Mouse (Mus musculus) gastrocnemius, postnatal 10 days (tissue): ENCODE results near the gene Bcl2l2. TPM values are rescaled to one million over a fixed set of nuclear protein-coding genes. Genes with fewer than 3 reads are reported as not detected.

Experiments
- DNase-seq: peaks from one replicate; pipeline ENCODE4 v3.0.0; 2021; ENCODE audit warnings: mixed read lengths
- long read RNA-seq, 2 experiments: library from polyadenylated mRNA; stranded (forward); transcript quantifications; one replicate each; pipeline ENCODE4 v2.0.0; 2021
- total RNA-seq, 2 experiments: library from RNA; stranded (reverse); gene quantifications; 2 replicates each; pipeline ENCODE4 v1.2.3; 2021

The Bcl2l2 gene
- 10 to 100 TPM; 28.2 to 29.3 TPM for total RNA-seq
- long read RNA-seq, experiment 1, partial matches to known transcripts, result 0 of 1 reads
- long read RNA-seq, experiment 1, other reads (novel, unspliced or antisense), result 0 of 1 reads
- long read RNA-seq, experiment 2, result 0 reads

- DNase-seq, result peak; percentile 85
Measured at GRCm38 (mm10) chr14:54883154-54884021, at the start of gene Bcl2l2, which contains the start of gene Gm20521. TSS of gene Bcl2l2 (plus strand) at chr14:54883377. TSS of gene Gm20521 (plus strand) at chr14:54883441.

GRCm38 (mm10) chr14:54843461-54843860 is 39.7 kb upstream of the Bcl2l2 start:
- DNase-seq, result no peak

DNA sequence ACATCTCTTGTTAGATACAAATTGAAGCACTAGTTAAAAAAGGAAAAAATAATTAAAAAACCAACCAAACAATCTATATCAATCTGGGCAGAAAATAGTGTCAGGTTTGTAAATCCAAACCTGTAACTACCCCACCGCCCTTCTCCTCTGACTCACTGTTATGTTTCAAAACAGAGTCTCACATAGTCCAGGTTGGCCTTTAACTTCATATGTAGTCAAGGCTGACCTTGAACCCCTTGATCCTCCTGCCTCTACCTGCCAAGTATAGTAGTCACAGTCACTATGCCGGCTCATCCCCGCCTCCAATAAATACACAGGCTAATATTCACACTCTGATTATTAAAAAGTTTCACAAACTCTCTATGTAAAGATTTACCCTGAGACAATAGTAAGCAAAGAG is 27.5 kb upstream of the Bcl2l2 start:
- DNase-seq, result no peak

DNA sequence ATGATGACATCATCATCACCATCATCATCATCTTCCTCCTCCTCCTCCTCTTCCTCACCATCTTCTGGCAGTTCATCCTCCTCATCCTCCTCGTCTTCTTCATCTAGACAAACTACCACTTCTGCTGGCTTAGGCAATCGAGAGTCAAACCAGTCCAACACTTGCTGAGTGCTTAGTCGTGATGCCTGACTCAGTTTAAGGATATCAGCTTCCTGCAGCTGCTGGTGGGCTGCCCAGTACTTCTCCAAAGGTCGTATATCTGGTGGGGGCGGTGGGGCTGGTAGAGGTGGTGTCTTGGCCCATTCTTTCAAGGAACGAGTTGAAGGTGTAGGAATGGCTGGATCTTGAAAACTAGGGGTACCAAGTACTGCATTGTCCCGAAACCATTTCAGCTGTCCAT is 26.5 kb upstream of the Bcl2l2 start:
- no peak for DNase-seq

GRCm38 (mm10) chr14:54857891-54858290 is 25.3 kb upstream of the Bcl2l2 start:
- no peak for DNase-seq

- DNase-seq, result peak; percentile 62
Measured at GRCm38 (mm10) chr14:54860511-54860910, 22.7 kb upstream of the Bcl2l2 start.

GRCm38 (mm10) chr14:54863501-54864312 is 19.5 kb upstream of the Bcl2l2 start:
- DNase-seq, result peak; percentile 90

- no peak for DNase-seq
Measured at GRCm38 (mm10) chr14:54864313-54865036, 18.7 kb upstream of the Bcl2l2 start.

DNA sequence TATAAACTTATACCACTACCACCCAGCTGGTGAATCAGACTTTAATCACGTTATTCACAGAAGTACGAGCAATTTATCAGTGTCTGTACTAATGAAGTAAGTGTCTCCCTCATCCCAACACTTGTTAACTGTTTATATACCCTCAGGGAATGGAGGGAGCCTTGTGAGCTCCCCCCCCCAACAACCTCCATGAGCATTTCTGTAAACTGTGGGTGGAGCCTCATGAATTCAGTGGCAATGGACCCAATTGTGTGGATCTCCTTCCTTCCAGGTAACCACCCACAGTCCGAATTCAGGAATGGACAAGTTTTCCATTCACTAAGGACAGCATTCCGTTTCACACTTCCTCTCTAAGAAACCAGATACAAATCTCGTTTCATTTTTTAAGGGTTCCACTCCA is 17.6 kb upstream of the Bcl2l2 start:
- DNase-seq, result no peak

- DNase-seq, result no peak
Measured at GRCm38 (mm10) chr14:54866268-54866667, 16.9 kb upstream of the Bcl2l2 start.

DNA sequence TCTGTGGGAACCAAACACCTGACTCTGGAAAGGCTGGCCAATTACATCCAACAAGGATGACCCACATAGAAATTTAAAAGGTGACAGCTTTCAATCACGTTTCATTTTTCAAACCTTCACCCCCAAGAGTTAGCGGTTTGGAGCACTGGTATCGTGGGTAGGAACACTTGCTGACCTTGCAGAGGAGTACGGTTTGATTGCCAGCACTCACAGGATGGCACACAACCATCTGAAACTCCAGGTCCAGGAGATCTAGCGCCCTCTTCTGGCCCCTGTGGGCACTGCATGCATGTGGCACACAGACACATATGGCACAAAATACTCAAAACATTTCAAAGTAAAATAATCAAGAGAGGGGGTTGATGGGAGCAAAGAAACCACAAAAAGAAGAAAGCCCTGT is 16.2 kb upstream of the Bcl2l2 start:
- no peak for DNase-seq

DNA sequence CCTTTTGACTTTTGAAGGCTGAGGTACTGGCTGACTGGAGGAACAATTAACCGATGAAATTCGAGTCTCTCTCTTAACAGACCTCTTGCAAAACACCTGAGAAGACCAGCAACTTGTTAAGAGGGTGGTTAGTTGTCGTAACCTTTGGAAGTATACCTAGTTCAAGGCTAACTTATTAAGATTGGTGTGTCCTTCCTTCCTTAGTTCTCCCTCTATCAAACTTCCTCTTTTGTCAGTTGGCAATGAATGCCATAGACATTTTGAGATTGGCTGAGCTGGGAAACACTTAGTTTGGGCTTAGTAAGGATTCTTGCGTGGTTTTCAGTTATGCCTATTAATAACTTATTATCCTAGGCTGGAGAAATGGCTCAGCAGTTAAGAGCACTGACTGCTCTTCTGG is 15.2 kb upstream of the Bcl2l2 start:
- no peak for DNase-seq

- DNase-seq, result no peak
Measured at GRCm38 (mm10) chr14:54870861-54871260, 12.3 kb upstream of the Bcl2l2 start, which contains the start of gene Homez. TSS of gene Homez (minus strand) at chr14:54870961.

GRCm38 (mm10) chr14:54874165-54874564 is 9.0 kb upstream of the Bcl2l2 start:
- no peak for DNase-seq

DNA sequence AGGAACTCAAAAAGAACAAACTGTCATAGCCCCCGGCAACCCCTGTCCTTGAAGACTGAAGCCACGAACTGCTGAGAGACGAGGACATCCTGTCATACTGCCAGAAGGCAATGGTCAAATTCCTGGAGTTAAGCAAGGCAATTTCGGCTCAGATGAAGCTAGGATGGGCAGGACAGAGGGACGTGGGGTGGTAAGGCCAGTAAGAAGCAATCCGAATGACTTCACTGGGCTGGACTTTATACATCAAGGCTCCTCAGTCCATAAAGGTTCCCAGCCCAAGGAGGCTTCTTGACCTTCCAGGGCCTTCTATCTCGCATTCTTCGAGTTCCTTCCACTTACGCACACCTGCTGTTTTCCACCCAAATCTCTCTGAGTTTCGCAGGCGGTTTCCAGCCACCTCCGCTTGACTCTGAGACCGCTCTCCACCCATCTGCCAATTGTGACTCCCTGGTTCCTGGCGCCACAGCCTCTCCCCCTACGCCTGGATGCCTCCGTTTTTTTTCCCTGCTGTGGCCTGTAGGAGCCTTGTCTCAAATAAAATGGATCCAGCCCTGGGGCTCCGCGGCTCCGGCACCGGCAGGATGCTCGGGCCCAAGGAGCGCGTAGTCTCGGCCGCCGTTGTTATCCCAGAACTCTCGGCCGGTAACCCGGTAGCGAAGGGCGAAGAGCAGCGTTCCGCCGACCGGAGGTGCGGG is 7.2 kb upstream of the Bcl2l2 start:
- no peak for DNase-seq

DNA sequence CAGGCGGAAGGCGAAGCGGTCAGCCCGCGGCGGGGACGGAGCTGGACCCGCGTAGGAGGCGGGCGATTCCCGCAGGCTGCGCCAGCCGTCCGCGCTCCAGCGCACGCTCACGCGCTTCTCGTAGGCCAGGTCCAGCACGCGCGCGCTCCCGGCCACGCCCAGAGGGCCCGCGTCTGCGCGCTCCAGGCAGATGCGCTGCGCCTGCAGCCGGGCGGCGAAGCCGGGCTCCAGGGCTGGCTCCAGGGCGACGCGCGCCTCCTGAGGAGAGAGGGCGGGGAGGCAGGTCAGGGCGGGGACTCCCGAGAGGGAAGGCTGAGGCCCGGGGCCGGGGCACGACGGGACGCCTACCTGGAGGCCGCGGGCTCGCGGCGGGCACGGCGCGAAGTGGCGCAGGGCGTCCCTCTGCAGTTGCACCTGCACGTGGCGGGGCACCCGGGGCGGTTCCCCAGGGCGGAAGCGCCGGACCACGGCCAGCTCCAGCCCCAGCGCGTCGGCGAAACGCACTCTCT is 6.6 kb upstream of the Bcl2l2 start:
- DNase-seq, result peak; percentile 89

DNA sequence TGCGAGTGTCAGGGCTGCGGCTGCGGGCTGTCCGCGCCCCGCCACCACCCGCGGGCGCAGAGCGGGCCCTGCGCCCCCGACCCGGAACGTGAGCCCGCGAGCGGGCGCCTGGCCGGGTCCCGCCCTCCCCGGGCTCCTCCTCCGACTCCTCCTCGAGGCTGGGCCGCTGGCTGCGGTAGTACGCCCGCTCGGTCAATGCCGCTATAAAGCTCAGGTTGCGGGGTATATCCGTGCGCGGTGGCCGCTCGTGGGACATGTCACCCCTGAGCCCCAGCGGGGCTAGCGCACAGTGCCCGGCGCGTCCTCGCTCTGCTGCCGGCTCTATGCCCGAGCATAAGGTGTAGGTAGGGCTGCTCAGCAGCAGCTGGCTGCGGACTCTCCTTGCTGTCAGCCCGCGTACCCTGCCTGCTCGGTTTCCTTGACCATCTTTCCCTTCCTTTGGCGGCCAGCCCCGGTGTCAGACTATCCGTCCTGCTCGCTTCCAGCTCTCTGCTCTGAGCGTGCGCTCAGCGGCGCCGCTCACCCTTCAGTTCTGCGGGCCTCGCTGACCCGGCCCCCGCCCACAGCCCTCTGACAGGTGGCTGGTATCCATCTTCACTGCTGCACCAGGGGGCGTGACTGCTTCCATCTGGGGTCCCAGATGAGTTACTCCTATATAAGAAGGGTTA is 6.0 kb upstream of the Bcl2l2 start, which contains the start of gene Ppp1r3e:
Ppp1r3e (minus strand) TSS at position 503 of the 668 bp plus-strand sequence.
- peak; percentile 75 for DNase-seq

DNA sequence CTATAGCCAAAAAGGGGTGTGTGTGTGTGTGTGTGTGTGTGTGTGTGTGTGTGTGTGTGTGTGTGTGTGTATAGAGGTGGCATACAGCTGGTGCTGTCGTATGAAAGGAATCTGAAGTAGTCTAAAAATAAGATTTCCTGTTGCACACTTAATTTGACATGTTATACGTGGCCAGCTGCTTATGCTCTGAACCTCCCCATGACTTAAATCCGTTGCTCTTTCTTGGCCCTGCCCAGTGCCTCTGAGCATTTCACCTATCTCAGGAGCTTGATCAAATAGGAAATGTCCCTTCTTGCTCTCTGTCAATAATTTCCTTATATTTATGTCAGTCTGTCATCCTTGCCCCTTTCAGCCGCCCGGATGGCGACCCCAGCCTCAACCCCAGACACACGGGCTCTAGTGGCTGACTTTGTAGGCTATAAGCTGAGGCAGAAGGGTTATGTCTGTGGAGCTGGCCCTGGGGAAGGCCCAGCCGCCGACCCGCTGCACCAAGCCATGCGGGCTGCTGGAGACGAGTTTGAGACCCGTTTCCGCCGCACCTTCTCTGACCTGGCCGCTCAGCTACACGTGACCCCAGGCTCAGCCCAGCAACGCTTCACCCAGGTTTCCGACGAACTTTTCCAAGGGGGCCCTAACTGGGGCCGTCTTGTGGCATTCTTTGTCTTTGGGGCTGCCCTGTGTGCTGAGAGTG is 990 bp downstream of the Bcl2l2 start:
- DNase-seq, result no peak

- DNase-seq, result no peak
Measured at GRCm38 (mm10) chr14:54885309-54885708, 2.1 kb downstream of the Bcl2l2 start.

DNA sequence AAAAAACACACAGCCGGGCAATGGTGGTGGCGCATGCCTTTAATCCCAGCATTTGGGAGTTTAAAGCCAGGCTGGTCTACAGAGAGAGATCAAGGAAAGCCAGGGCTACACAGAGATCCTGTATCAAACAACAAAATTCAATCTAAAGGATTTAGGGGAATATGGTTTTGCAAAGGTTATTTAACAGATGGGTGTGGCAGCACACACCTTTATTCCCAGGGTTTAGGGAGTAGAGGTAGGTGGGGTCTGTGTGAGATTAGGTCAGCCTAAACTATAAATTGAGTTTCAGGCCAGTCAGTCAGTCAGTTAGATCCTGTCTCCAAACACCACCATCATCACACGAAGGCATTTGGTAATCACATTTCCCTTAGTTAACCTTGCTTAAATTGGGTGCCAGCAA is 9.0 kb downstream of the Bcl2l2 start, which contains the start of gene Pabpn1:
Pabpn1 (plus strand) TSS at position 301 of the 400 bp plus-strand sequence.
- DNase-seq, result no peak
